Mouse (Mus musculus) heart, postnatal 0 days (tissue): ENCODE results near the gene Abhd6.

Experiments
- CTCF ChIP-seq: IDR thresholded peaks from 2 replicates; pipeline ENCODE4 v1.5.1; 2016; ENCODE audit warnings: antibody characterized with exemption, control low read depth, low read depth
- EP300 ChIP-seq: IDR thresholded peaks from 2 replicates; pipeline ENCODE4 v1.6.1; 2016; ENCODE audit warnings: antibody characterized with exemption, low read depth

DNA sequence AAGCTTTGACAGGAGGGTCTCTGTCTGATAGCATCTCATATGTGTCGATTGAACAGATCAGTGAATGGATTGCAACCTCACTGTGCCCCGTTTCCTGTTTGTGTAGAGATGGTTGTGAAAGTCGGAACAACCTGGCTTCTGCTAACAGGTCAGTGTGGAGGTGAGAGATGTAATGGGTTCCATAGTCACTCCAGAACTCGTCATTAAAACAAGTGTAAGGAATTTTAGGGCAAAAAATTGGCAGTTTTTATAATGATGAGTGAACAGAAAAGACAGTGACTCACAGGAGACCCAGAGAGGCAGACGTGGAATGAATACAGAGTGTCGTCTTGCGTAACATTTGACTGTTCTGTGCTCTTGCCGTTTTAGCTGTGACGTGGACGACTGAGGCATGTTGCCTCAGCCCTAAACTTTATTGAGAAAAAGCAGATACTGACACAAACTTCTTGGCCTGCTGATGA, 96.9 kb downstream of the Abhd6 start:
- TF ChIP-seq CTCF (no peak), EP300 (no peak)
